Mouse (Mus musculus): ENCODE measurements at regions not wholly inside any gene's neighbourhood (a gene's known extent, or its start where the extent isn't known, plus 50 kb on each side); places are given as distances from the start of the nearest gene placed in this dataset.

- TF ChIP-seq POLR2A (IDR thresholded peaks at IDR 0.05; ENCODE audit: low read depth, low read length) (no peak), CTCF (IDR thresholded peaks at IDR 0.05; ENCODE audit: extremely low read depth, insufficient read length, insufficient replicate concordance, low read depth, low read length) (no peak)
These were observed 495.1 kb upstream of the Adgrl2 start for GRCm38 (mm10) chr3:149485406-149485805.
